Mouse (Mus musculus) lung, postnatal 0 days (tissue): ENCODE measurements at regions not wholly inside any gene's neighbourhood (a gene's known extent, or its start where the extent isn't known, plus 50 kb on each side); places are given as distances from the start of the nearest gene placed in this dataset.

ENCODE experiments used
- ATAC-seq: fragments of 200-750 bp; cut with Nextera tagmentation; 2 replicates; pipeline ENCODE4 v1.8.0; 2017; ENCODE audit warnings: moderate library complexity
- DNase-seq: peaks from one replicate; pipeline ENCODE4 v3.0.0-alpha.2; 2016; ENCODE audit warnings: low spot score
- H3K27ac ChIP-seq: fragments of 300-500 bp; sonication (generic); 2 replicates; pipeline ENCODE4 v1.5.1; 2014; ENCODE audit warnings: antibody characterized with exemption, mild to moderate bottlenecking, low read length, mixed read lengths
- H3K27me3 ChIP-seq: fragments of 300-500 bp; sonication (generic); replicated peaks from 2 replicates; pipeline ENCODE4 v1.6.1; 2014; ENCODE audit warnings: low read length, mixed read lengths; ENCODE audit not compliant: insufficient read depth
- H3K36me3 ChIP-seq: fragments of 300-500 bp; sonication (generic); 2 replicates; pipeline ENCODE4 v1.6.1; 2014; ENCODE audit warnings: low read length, mixed read lengths; ENCODE audit not compliant: insufficient read depth
- H3K4me1 ChIP-seq: fragments of 300-500 bp; sonication (generic); 2 replicates; pipeline ENCODE4 v1.6.1; 2014; ENCODE audit warnings: antibody characterized with exemption, low read depth, low read length, mixed read lengths; ENCODE audit not compliant: insufficient read depth
- H3K4me2 ChIP-seq: fragments of 300-500 bp; sonication (generic); replicated peaks from 2 replicates; pipeline ENCODE4 v1.6.1; 2014; ENCODE audit warnings: low read depth, mild to moderate bottlenecking, low read length, moderate library complexity, mixed read lengths
- H3K4me3 ChIP-seq: fragments of 300-500 bp; sonication (generic); 2 replicates; pipeline ENCODE4 v1.5.1; 2014; ENCODE audit warnings: low read depth, low read length
- H3K9ac ChIP-seq: fragments of 300-500 bp; sonication (generic); replicated peaks from 2 replicates; pipeline ENCODE4 v1.6.1; 2014; ENCODE audit warnings: low read depth, mild to moderate bottlenecking
- H3K9me3 ChIP-seq: fragments of 300-500 bp; sonication (generic); 2 replicates; pipeline ENCODE4 v1.6.1; 2016; ENCODE audit warnings: low read length, mixed read lengths
- CTCF ChIP-seq: IDR thresholded peaks from 2 replicates; pipeline ENCODE4 v1.5.1; 2016; ENCODE audit warnings: antibody characterized with exemption, mild to moderate bottlenecking
- EP300 ChIP-seq: IDR thresholded peaks from 2 replicates; pipeline ENCODE4 v1.6.1; 2016; ENCODE audit warnings: antibody characterized with exemption, mild to moderate bottlenecking, control low read depth
- WGBS: fragments of 180-500 bp; shearing (Covaris S2); extraction: QIAGEN DNeasy Blood & Tissue Kit; methylation state at CpG from one replicate; pipeline ENCODE4 v1.1.7; 2014; 5-methylcytosine and 5-hydroxymethylcytosine counted together

DNA sequence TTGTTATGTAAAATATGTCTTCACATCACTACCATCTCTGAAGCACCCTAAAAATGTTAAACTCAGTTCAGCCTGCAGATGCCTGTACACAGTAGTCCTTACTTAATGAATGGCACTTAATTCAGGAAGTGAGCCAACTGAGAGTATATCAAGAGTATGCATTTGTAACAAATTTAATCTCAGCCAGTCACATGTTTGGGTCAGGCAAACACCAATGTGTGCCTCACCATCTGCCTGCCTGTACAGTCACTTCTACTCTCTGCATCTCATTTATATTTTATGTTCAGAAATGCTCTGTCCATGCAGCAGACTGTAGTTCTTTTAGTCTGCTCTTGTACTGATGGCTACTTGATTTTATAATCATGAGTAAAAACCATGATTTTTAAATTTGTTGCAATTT is 1135.1 kb downstream of the Hace1 start:
- Histone ChIP-seq H3K27me3 (no peaks in the 10 kb centered on the region), H3K9ac (no peak overlapping the region), H3K36me3 (no peaks in the 10 kb centered on the region), H3K4me3 (no peak overlapping the region), H3K27ac (no peak overlapping the region), H3K4me2 (no peak overlapping the region), H3K4me1 (no peaks in the 10 kb centered on the region), H3K9me3 (no peaks in the 10 kb centered on the region)
- TF ChIP-seq EP300 (no peak), CTCF (no peak)
- ATAC-seq (no peak), DNase-seq (no peak)

DNA sequence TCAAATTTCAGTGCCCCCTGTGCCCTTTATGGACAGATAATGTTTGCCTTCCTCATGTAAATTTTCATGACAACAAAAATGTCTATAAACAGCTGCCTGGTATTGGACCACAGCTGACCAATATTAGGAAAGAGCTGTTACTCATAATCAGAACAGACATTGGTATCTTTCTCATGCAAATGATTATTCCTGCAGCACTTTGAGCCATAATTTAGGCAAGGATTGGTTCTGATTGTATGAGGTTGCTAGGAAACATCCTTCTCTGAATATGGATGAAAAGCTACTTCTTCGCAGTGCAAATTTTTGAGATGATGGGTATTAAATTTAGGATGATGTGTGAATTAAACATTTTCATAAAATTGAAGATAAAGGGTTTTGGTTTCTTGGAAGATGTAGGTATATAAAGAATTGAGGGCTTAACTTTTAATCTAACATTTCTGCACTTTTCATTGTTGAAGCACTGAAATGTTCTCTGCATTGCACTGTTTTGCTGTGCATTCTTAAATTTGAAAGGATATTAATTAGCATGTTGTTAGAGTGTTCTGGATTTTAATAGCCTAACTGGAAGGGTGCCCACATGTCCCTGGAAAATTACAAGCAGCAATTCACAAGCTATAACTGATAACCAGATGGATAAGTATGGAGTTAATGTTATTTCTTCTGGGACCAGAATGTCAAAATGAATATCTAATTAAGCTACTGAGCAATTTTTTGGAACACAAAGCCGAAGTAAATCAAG is 1140.9 kb downstream of the Hace1 start:
- Histone ChIP-seq H3K27me3 (no peaks in the 10 kb centered on the region), H3K9ac (no peak overlapping the region), H3K27ac (no peak overlapping the region), H3K36me3 (no peaks in the 10 kb centered on the region), H3K4me2 (no peak overlapping the region), H3K9me3 (no peaks in the 10 kb centered on the region), H3K4me1 (no peaks in the 10 kb centered on the region), H3K4me3 (no peak overlapping the region)
- TF ChIP-seq CTCF (no peak), EP300 (no peak)
- no peak for ATAC-seq
- 74% methylated on average over 2 of the region's 2 CpGs for WGBS
- no peak for DNase-seq

DNA sequence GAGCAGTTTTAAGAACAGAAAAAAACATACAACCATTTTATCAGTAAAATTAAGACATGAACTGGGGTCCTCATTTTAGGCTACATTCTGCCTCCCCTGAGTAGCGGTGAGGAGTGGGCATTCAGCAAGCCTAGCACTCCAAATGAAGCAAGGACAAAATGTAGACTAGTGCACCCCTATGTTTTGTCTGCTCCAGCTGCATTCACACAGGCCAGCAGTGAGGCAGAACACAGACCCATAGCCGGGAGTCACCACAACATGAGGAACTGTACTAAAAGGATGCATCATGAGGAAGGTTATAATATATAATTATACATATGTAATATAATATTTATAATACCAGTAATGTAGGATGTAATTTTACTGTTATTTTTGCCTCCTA is 1141.5 kb downstream of the Hace1 start:
- 76% methylated on average over 2 of the region's 2 CpGs for WGBS
- no peak overlapping the region for H3K27ac ChIP-seq
- H3K9me3 ChIP-seq, result no peaks in the 10 kb centered on the region
- ATAC-seq (no peak), DNase-seq (no peak)
- no peak overlapping the region for H3K4me2 ChIP-seq
- H3K36me3 ChIP-seq, result no peaks in the 10 kb centered on the region
- no peaks in the 10 kb centered on the region for H3K27me3 ChIP-seq
- H3K4me1 ChIP-seq, result no peaks in the 10 kb centered on the region
- no peak for TF ChIP-seq EP300
- no peak for TF ChIP-seq CTCF
- H3K4me3 ChIP-seq, result no peak overlapping the region
- H3K9ac ChIP-seq, result no peak overlapping the region

DNA sequence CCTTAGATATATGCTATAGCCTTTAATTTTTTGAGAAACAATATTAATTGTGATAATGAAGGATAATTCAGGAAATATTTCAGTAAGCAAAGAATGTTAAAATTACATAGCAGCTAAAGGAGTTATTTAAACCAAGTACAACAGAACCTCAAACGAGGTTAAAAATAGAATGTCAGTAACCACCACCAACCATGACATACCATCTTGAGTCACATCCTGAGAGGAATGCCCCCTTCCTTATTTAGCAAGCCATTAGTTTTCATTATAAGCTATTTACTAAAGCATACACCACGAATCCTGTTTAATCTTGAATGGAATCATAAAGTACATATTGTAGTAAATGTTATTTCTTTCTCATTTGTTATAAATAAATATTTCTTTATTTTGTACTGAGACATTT is 1146.0 kb downstream of the Hace1 start:
- no peaks in the 10 kb centered on the region for H3K27me3 ChIP-seq
- WGBS, result 45% methylated on average over 2 of the region's 2 CpGs
- ATAC-seq (no peak), DNase-seq (no peak)
- no peak overlapping the region for H3K9ac ChIP-seq
- no peak overlapping the region for H3K4me2 ChIP-seq
- TF ChIP-seq EP300 (no peak), CTCF (no peak)
- H3K27ac ChIP-seq, result no peak overlapping the region
- no peaks in the 10 kb centered on the region for H3K9me3 ChIP-seq
- H3K4me1 ChIP-seq, result no peaks in the 10 kb centered on the region
- H3K4me3 ChIP-seq, result no peak overlapping the region
- no peaks in the 10 kb centered on the region for H3K36me3 ChIP-seq

DNA sequence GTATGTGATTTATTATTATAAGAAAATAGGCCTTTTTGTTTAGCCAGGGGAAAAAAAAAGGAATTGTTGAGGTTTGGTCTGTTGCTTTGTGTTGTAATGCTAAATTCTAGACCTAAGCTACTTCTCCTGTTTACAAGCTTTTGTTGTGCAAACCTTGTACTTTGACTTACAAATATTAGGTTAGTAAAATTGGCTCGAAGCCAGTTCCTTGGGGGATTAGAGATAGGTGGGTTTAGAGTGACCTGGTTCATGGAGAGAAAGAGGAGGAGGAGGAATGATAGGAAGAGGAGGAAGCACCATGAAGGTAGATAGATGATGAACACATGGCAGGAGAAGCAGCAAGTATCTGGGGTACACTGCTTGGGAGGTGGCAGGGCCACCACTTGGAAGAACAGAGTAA is 1153.0 kb downstream of the Hace1 start:
- Histone ChIP-seq H3K9me3 (no peaks in the 10 kb centered on the region), H3K4me1 (no peaks in the 10 kb centered on the region), H3K27me3 (no peaks in the 10 kb centered on the region), H3K4me2 (no peak overlapping the region), H3K36me3 (no peaks in the 10 kb centered on the region), H3K4me3 (no peak overlapping the region), H3K9ac (no peak overlapping the region), H3K27ac (no peak overlapping the region)
- TF ChIP-seq CTCF, result no peak
- no peak for TF ChIP-seq EP300
- 28% methylated on average over 1 of the region's 1 CpGs for WGBS
- no peak for DNase-seq
- no peak for ATAC-seq

DNA sequence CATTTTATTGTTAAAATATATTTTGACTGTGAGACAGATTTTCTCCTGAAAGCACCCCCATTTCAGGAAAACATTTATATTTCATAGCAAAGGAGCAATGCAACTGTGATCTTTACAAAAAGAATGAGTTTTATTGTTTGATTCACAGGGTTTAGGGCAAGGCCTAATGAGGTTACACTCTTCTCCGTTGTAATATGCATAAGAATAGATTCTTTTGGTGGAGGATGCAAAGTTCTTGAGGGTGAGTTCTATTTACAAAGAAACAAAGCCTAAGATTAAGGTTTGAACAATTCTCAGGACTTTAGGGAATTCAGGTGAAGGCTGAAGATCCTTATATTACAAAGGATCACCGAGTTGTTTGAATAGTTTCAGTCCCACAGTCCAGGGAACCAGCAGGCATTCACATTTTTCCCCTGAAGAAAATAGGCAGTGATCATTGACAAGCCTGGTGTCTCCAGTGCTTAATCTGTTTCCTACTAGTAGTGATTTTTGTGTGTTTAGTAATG is 1156.2 kb downstream of the Hace1 start:
- no peak overlapping the region for H3K9ac ChIP-seq
- WGBS, result 30% methylated on average over 2 of the region's 2 CpGs
- H3K27me3 ChIP-seq, result no peaks in the 10 kb centered on the region
- ATAC-seq (no peak), DNase-seq (no peak)
- H3K4me2 ChIP-seq, result no peak overlapping the region
- H3K36me3 ChIP-seq, result no peaks in the 10 kb centered on the region
- H3K4me3 ChIP-seq, result no peak overlapping the region
- no peak overlapping the region for H3K27ac ChIP-seq
- H3K4me1 ChIP-seq, result no peaks in the 10 kb centered on the region
- no peak for TF ChIP-seq EP300
- no peak for TF ChIP-seq CTCF
- no peaks in the 10 kb centered on the region for H3K9me3 ChIP-seq

DNA sequence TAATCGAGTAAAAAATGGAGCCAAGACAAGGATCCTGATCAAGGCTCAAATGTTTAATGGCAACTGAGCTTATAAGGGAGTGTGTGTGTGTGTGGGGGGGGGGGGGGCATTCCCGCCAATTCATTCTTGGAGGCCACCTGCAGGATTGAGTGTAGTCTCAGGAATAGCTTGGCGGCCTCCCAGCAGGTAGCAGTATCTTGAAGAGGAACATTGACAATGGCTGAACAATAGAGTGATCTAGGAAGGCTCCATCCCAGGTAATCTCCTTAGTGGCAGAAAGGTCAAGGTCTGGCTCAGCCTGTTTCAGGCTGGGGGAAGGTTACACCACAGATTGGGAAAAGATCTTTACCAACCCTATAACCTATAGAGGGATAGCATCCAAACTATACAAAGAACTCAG is 1163.5 kb downstream of the Hace1 start:
- Histone ChIP-seq H3K36me3 (no peaks in the 10 kb centered on the region), H3K27ac (no peak overlapping the region), H3K4me1 (no peaks in the 10 kb centered on the region), H3K4me2 (no peak overlapping the region), H3K4me3 (no peak overlapping the region), H3K9ac (no peak overlapping the region), H3K27me3 (no peaks in the 10 kb centered on the region), H3K9me3 (no peaks in the 10 kb centered on the region)
- WGBS, result 93% methylated on average over 3 of the region's 3 CpGs
- no peak for ATAC-seq
- TF ChIP-seq EP300 (no peak), CTCF (no peak)
- no peak for DNase-seq
